Mouse (Mus musculus): ENCODE measurements around the gene Tmx2.
A peak's percentile ranks its signal among the peaks of the same experiment; 100 is the strongest.
"Not testable (repeated sequence)": the region's sequence is repeated elsewhere in the genome, so short reads cannot be mapped to it uniquely, and the experiment has no call there.

The Tmx2 gene

DNA sequence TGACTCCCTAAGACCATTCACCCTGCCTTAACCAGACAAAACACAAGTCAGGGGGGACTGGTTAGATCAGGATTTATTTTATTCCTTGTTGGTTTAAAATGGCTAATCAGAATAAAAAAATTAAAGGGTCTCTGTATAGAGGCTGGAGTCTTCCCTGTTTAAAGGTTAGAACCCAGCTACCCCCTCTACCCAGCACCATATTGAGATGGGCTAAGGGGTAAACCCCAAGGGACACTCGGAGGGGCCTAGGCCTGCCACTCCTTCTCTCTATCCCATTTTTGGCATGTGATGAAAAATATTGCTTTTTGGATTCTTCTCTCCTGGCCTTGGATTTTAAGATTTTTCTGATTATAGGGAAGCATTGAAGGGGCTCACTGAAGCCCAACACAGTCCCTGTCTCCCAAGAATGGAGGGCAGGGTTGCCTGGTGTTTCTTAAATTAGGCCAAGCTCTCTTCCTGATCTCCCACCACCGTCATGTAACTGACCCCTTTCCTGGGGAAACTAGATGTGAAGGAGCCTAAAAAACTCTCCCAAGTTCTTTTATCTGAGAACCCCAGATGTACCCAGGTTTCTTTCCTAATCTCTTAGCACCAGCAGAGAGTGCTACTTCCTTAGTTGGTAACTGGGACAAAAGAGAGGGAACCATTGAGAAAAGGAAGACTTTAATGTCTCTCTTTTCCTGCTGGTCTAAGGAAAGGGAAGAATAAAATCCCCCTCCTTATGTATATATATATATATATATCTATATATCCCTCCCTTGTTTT is 9.3 kb upstream of the Tmx2 start:
- DNase-seq: no peak

DNA sequence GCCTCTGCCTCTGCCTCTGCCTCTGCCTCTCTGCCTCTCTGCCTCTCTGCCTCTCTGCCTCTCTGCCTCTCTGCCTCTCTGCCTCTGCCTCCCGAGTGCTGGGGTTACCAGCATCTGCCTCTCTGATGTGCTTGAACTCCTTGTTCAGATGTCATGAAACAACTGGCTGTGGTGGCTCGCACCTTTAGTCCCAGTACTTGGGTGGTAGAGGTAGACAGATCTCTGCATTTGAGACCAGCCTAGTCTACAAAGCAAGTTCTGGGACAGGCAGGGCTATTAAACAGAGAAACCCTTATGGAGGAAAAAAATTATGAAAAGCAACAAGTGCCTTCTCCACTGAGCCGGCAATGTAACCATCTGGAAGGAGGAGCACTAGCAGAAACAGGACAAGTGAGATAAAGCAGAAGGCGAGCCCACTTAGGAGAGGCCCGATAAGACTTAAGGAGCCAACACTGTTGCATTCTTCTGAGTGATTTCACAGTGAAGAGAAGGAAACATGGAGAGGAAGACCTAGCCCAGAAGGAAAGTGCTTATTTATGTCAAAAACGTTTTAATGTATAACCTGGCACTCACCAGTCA is 3.8 kb upstream of the Tmx2 start:
- DNase-seq: no peak

DNA sequence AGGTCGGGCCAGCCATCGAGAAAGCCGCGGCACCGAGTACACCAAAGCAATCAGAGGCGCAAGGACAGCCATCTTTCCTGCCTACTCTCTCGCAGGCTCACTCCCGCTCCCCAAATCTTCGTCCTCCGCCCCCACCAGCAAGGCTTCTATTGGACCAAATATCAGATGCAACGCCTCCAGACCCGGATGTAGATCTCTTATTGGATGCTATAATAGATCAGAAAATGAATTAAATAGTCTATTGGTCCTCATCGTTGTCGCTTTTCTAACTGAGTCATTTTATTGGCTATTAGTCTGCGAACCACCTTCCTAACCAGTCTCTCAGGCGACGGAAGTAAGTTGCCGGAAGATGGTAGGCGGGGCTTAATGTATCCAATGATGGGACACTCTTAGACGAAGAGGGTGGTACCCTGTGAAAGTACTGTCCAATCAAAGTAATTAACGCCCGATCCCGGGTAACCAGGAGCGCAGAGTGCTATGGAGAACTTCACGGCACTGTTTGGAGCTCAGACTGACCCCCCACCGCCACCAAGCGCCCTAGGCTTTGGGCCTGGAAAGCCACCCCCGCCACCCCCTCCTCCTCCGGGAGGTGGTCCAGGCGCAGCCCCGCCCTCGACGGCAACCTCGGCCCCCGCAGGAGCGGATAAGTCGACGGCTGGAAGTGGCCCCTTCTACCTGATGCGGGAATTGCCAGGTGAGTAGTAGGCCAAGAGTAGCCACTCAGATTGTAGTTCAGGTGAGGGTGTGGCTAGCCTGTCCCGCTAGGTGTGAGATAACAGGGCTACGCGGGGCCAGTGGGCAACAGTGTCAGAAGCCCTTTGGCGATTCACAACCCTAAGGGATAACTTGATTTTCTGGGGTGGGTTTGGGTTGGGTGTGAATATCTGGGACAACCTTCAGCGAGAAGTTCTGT is 716 bp downstream of the Tmx2 start, which contains the start of the genes Gm28635 and Med19:
Gene Gm28635 (minus strand): TSS at position 74 of the 913 bp plus-strand sequence.
Gene Med19 (plus strand): TSS at position 435 of the 913 bp plus-strand sequence.
- peak; percentile 95 to 96 for DNase-seq

DNA sequence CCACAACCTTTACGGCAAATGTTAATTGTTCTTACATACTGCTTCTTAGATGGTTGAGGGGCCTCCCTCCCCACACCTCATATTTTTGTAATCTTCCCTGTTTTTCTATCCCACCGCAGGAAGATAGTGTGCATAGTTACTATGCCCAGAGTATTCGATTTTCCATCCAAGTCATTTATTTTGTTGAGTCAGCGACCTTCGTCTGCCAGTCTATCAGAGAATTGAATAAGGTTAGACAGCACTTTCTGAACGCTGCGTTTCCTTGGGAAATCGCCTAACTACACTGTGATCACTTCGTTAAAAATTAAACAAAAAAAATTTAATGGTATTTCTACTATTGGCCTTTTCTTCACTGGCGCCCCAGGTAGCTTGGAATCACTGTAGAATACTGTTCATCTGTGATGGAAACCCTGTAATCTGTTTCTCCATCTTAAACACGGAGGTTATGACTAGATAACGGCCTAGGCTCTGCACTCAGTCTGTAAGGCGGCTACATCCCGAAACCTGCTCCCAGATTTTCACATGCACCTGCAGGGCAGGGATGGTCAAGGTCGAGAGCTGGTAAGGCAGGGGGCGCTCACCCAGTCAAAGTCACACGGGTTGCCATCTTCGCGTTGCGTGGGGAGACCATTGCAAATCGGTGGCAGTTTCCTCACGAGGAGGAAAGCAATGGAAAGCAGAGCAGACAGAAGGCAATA is 1.5 kb downstream of the Tmx2 start:
- DNase-seq: peak; percentile 18 to 80

DNA sequence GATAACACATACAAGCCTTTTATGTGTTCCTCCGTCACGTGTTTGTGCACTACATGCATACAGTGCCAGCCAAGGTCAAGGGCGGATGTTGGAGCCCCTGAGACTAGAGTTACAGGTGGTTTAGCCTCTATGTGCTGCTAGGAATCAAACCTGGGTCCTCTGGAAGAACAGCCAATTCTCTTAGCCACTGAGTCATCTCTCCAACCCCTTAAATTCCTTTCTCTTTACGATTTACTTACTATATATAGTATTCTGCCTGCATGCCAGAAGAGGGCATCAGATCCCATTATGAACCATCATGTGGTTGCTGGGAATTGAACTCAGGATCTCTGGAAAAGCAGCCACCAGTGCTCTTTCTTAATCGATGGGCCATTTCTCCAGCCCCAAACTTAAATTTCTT is 7.4 kb downstream of the Tmx2 start:
- DNase-seq: not testable (repeated sequence)

DNA sequence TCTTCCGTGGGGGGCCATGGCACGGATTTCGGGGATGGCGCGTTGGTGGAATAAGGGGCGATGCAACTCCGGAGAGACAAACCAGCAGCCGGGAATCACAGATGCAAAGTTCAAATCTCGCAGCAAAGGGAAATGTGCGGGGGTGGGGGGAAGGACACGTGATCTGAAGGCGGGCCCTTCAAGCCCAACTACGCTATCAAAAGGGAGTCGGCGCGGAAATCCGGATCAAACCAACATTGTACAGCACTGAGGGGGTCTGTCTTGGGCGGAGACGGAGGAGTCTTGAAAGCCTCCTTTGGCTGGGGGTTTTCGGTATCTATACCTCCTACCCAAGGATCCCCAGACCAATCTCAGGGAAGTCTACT is 8.4 kb downstream of the Tmx2 start, which contains the start of gene Selenoh:
Gene Selenoh (minus strand): TSS at position 202 of the 365 bp plus-strand sequence.
- DNase-seq: peak; percentile 94 to 95

DNA sequence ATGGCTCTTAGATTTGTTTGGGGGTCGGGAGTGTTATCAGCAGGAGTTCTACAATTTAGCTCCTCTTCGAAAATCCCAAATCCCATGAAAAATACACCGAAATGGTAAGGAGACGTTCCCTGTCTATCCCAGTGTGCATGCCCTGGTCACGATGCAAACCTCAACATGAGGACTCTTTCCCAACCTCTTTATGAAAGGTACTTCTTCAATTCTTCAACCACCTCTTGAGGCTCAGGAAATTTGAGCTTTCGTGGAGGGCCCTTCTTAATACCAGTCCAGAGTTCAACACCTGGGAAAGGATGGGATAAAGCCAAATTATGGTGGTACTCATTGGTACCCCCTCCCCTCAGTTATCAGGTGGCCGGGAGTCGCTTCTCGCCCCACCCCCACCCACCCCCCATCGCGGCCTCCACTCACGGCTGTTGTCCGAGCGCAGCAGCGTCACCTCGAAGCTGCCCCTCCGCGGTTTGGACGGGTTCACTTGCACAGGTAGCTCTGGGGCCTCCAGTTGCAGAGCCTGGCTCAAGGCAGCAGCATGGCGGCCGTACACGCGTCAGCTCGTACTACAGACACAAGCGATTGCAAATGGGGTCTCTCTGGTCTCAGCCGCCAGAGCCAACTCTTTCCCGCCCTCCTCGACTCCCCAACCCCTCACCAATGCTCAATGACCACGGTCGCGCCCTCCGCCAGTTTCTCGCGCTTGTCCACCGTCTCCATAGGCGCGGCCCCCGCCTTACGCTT is 8.9 kb downstream of the Tmx2 start:
- DNase-seq: no peak

DNA sequence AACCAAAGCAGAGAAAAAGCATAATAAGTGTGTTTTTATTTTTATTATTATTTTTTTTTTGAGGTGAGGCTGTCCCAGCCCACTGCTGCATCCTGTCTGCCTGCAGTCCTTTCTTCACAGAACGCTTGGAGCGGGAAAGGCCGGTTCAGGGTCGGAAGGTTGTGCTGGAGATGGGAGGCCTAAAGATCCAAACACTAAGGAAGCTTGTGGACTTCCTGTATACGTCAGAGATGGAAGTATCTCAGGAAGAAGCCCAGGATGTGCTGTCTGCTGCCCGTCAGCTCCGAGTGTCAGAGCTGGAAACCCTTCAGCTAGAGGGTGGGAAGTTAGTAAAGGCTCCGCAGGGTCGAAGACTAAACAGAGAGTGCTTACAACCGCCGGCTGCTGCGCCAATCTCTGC is 12.9 kb downstream of the Tmx2 start:
- DNase-seq: no peak

DNA sequence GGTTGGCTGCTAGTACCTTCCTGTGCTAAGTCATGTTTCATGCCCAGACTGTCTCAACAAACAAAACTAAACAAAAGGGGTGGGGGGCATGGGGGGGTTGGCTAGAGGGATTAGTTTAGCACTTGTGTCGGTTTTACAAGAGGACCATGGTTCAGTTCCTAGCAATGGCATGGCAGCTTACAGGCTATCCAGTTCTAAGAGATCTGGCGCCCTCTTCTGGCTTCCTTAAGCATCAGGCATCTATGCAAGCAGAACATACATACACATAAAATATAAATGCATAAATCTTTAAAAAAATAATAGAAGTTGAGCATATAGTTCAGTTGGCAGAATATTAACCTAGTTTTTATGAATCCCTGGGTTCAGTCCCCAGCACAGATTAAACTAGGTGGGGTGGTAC is 16.1 kb downstream of the Tmx2 start:
- peak; percentile 59 for DNase-seq

DNA sequence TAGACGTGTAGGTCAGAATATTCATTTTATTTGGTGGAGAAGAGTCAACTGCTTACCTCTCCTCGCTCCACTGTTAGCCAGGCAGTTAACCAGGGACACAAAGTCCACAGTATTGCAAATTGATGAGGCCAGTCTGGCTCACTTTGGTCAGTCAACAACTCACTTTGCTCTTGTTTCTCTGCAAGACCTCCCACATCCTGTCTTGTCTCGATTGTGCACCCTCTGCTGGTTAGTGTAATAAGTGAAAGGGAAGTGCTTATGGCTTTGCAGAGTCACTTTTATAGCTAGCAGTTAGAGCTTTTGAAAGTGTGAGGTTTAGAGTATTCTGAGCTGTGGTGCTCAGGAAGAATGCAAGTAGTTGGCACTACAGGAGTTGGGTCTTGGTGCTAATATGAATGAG is 18.7 kb downstream of the Tmx2 start:
- peak; percentile 42 to 44 for DNase-seq

DNA sequence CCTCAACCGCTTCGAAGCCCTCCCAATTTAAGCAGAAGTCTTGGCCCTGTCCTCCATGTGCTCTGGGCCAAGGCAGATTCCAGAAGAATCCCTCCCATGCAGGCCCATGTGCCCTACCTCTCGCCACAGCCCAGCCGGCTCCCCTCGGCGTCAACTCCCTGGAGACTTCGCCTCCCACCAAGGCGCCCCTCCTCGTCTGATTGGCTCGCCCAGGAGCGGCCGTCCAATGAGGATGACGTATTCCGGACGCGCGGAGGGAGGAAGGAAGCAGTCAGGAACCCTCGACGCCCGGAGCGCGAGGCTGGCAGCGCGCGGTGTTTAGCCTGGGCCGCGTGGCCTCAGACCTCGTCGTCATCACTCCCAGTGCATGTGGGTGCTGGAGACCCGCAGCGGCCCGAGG is 20.1 kb downstream of the Tmx2 start, which contains the start of gene Btbd18:
Gene Btbd18 (plus strand): TSS at position 274 of the 400 bp plus-strand sequence.
- no peak for DNase-seq

DNA sequence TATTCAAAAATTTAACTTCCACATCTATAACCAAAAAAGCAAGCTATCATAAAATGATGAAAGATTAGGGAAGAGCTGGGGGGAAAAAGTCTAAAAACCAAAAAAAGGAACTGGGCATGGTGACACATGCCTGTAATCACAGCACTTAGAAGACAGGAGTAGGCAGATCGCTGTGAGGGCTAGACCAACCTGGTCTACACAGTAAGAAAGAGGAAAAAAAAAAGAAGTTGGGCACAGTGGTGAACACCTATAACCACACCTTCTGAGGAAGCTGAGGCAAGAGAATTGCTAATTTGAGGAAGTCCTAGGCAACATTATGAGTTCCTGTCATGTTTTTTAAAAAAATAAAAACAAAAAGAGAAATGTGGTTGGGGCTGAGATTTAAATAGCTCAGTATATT is 23.1 kb downstream of the Tmx2 start:
- no peak for DNase-seq

DNA sequence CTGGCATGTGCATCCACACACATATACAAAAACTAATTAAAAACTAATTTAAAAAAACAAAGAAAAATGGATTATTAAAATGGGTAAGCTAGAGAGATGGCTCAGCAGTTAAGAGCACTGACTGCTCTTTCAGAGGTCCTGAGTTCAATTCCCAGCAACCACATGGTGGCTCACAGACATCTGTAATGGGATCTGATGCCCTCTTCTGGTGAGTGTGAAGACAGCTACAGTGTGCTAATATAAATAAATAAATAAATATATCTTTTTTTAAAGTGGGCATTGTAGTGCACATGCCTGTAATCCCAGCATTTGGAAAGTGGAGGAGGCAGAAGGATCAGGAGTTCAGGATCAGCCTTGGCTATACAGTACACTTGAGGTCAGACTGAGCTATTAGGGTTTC is 25.6 kb downstream of the Tmx2 start:
- DNase-seq: no peak

DNA sequence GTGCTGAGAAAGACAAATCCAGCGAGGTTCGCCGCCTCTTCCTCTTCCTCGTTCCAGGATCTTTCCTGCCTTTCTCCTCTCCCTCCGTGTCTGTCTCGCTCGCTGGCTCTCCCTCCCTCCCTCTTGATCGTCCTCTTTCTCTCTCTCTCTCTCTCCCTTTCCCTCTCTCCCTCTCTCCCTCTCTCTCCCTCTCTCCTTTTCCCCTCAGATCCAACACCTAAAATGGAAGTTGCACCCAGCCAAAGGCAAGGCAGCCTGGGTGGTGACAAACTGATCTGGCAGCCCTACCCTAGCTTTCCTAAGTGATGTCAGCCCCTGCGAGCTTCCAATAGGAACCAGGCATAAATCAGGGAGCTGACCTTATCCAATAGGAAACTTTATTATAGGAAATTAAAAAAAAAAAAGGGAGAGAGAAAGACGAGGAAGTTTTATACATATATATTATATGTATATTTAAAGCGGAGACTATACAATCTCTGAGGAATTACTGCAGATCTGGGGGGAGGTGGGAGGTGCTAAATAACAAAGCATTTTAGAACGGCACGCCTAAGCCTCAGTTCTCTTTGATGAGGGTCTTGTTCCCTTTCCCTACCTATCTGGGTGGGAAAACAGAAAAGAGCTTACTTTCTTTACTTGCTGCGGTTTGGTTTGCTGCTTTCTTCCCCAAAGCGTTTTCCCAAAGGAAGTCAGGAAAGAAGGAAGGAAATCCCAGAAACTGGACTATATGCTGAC is 28.3 kb downstream of the Tmx2 start, which contains the start of gene Ctnnd1:
Gene Ctnnd1 (minus strand): TSS at position 302 of the 732 bp plus-strand sequence.
- peak; percentile 91 for DNase-seq

DNA sequence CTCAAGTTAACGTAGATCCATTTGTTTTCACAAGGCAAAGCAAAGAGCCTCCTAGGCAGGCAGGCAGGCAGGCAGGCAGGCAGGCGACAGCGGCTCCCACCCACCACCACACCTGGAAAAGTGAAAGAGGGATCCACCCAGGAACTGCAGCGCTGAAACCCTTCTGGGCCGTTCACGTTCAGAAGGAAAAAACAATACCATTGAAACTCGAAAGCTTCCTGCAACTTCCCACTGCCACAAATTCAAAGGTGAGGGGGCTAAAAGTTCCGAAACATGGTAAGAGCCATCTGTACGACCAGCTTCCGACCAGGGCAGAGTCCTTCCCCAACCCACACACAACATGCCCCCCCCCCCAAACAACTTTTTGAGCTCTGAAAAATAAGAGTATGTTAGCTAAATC is 29.3 kb downstream of the Tmx2 start:
- DNase-seq: peak; percentile 15 to 32

DNA sequence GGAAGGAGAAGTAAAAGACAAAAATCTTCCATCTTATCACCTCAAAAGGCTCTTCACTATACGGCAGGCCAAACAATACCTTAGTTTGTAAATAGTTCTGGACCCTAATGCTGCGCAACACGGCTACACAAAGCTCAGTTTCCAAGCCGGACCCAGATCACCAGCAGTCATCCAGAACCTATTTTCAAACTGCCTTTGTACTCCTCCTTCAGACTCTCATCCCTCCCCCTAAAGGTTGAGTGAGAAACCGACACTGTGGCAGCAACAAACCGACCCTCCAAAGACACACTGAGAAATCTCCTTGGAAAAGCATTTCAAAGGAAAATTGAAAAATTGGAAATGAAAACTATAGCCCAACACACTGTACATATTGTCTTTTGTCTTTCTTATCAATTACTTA is 30.6 kb downstream of the Tmx2 start:
- DNase-seq: peak; percentile 26 to 43

DNA sequence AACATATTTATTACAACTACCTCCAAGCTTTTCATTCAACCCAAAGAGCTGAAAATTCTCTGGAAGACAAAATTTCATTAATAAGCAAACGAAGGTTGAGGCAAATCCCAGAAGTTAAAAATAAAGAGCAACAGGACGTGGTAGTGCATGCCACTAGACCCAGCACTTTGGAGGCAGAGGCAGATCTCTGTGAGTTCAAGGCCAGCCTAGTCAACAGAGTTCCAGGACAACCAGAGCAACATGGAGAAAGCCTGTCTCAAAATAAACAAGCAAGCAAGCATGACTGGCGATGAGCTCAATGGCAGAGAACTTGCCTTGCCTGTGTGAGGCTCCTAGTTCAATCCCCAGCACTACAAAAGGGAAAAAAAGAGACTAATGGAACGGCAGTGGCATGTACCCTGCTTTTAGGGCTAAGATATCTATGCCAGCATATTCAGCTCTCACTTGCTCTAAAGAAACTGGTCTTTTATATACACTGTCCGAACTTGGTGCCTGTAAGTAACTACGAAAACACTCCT is 31.8 kb downstream of the Tmx2 start:
- DNase-seq: no peak

DNA sequence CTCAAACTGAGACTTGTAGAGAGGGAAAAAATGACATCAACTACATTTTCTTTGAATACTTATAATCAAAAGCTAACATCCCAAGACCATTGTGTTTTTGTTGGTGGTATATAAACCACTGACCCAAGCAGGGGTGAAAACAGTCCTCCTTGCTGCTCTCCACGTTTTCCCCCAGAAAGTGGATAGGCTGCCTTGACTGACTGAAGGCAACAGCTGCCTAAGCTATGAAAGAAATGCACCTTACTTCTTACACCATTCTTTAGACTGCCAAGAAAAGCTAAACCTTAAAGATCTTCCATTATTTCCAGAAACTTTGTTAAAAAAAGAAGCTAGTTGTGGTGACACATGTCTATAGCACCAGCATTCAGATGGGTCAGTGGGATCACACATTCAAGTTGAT is 32.8 kb downstream of the Tmx2 start:
- DNase-seq: no peak

DNA sequence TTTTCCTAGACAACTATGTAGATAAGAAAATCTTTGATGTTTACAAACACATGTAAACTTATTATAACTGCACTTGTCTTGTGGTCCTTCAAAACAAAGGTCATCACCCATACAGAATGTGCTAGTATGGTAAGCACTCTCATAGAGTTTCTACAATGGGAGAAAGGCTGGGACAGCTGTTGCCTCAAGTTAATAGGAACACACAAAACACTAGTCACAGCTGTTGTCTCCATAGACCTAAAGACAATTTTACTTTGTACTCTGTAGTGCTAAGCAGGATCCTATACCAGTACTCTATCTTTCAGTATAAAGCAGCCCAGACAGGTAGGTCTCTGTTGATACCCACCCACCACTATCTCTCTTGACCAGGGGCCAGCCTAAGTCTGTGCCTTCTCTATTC is 38.1 kb downstream of the Tmx2 start:
- no peak for DNase-seq

DNA sequence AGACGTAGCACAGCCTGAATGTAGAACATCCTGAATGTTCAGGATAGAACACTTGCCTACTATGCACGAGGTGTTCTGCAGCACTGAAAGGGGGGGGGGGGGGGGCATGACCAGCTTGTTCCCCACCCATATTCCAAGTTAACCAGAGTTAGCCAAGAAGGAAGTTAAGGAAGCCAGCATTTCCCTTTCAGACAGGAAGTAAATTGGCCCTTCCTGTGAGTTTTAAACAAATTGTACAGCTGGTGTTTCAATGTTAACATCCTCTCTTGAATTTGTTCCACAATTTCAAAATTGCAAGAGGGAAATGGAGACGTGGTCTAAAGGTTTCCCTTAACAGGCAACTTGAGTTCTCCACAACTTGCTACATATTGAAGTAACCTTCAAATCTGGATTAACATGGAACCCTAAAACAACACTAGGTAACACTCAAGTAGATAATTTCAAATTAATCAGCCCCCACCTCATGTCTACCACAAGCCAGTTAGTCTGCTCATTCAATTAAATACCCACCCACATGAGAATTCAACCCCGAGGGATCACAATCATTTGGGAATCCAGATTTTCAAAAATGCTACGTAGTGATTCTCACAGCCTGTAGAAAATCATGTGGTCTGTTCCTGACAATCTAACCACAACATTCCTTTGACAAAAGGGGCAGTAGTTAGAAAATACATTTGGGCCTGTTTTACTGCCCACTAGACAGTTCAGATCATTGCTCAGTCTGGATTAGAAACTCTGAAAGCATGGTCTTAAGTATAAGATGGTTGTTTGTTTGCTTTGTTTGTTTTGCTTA is 40.3 kb downstream of the Tmx2 start:
- DNase-seq: no peak
